In the genomic region with DNA sequence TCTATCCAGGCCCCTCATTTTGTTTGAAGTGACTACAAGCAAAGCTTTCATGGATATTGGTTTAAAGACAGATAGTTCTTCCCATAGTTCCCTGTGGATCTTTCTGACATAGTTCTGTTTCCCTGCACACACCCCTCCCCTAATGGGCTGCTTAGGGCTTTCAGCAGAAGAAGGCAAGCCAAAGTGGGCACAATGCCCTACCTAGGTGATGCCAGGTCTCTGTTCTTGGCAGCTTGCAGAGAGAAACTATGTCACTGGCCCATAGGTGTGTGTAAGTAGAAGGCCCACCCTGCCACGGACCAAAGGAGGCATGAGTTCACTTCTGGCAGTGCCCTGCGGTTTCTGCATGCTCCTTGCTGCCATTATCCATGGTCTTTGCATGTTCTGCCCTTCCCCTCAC, we compare ENCODE assay signal across 12 mouse cellular contexts.
DNase-seq lines count a peak whose midpoint lies in the region; ATAC-seq lines count a peak whose summit lies in the region.
"Had no signal": no experiment of that assay in that cellular context is flagged by ENCODE, and none has a peak within 500 bp of the region (broad histone marks: within the 10 kb centered on the region; RNA-seq: fewer than 3 reads in every experiment).

No protein-coding gene starts in this region.

- 86% methylated on average over 2 of the region's 2 CpGs for WGBS in forebrain, embryonic 15.5 days
- WGBS in forebrain, embryonic 10.5 days: 80% methylated on average over 2 of the region's 2 CpGs
- WGBS in hindbrain, embryonic 14.5 days: 88% methylated on average over 2 of the region's 2 CpGs
- 87% methylated on average over 2 of the region's 2 CpGs for WGBS in hindbrain, embryonic 10.5 days

- H3K27me3 ChIP-seq in forebrain, embryonic 15.5 days: no peaks in the 10 kb centered on the region
- H3K27me3 ChIP-seq in forebrain, embryonic 10.5 days (ENCODE audit: poor library complexity, severe bottlenecking): peaks cover 18% of the 10 kb centered on the region
- no peaks in the 10 kb centered on the region for H3K27me3 ChIP-seq in hindbrain, embryonic 14.5 days (ENCODE audit: control insufficient read depth, insufficient read depth, low read length)
- peaks cover 12% of the 10 kb centered on the region for H3K27me3 ChIP-seq in hindbrain, embryonic 10.5 days (ENCODE audit: insufficient read depth, poor library complexity, severe bottlenecking)
- H3K27me3 ChIP-seq: intestine, embryonic 15.5 days had no signal

- 0 out of 2 replicates have a peak overlapping the region, but pooled peaks have one; percentile 7 for H3K4me2 ChIP-seq in forebrain, embryonic 15.5 days (replicated peaks)
- peak overlapping the region; percentile 65 for H3K4me2 ChIP-seq in hindbrain, embryonic 14.5 days (replicated peaks)
- H3K4me2 ChIP-seq: intestine, embryonic 15.5 days had no signal

- DNase-seq in forebrain, embryonic 10.5 days (ENCODE audit: extremely low spot score, low spot score): no peak
- no peak for DNase-seq in hindbrain, embryonic 14.5 days (ENCODE audit: low spot score)
- DNase-seq in hindbrain, embryonic 10.5 days (ENCODE audit: low spot score): no peak
- DNase-seq in cerebellum, adult 11-12 months: peak; percentile 92
- DNase-seq in cerebellum, postnatal 36 days: peak; percentile 89 to 90
- no peak for DNase-seq in urinary bladder, postnatal 36 days (ENCODE audit: low spot score in 2 of 2)
- DNase-seq in right cerebral cortex, postnatal 25 days: no peak
- DNase-seq: lung, postnatal 14 days had no signal

- H3K4me3 ChIP-seq in forebrain, embryonic 15.5 days: no peak overlapping the region
- no peak overlapping the region for H3K4me3 ChIP-seq in forebrain, embryonic 10.5 days
- H3K4me3 ChIP-seq in hindbrain, embryonic 14.5 days (replicated peaks; ENCODE audit: low read length): no peak overlapping the region
- no peak overlapping the region for H3K4me3 ChIP-seq in hindbrain, embryonic 10.5 days
- H3K4me3 ChIP-seq: intestine, embryonic 15.5 days; limb, embryonic 10.5 days had no signal

- no peak overlapping the region for H3K9ac ChIP-seq in forebrain, embryonic 15.5 days (replicated peaks)
- H3K9ac ChIP-seq in hindbrain, embryonic 14.5 days: no peak overlapping the region
- H3K9ac ChIP-seq: intestine, embryonic 15.5 days; liver, embryonic 14.5 days had no signal

- H3K27ac ChIP-seq in forebrain, embryonic 15.5 days (replicated peaks): no peak overlapping the region
- H3K27ac ChIP-seq in forebrain, embryonic 10.5 days: no peak overlapping the region
- no peak overlapping the region for H3K27ac ChIP-seq in hindbrain, embryonic 14.5 days
- no peak overlapping the region for H3K27ac ChIP-seq in hindbrain, embryonic 10.5 days
- H3K27ac ChIP-seq: intestine, embryonic 15.5 days; limb, embryonic 10.5 days; liver, embryonic 14.5 days had no signal

- H3K9me3 ChIP-seq in forebrain, embryonic 15.5 days: no peaks in the 10 kb centered on the region
- H3K9me3 ChIP-seq in forebrain, embryonic 10.5 days: no peaks in the 10 kb centered on the region
- H3K9me3 ChIP-seq in hindbrain, embryonic 14.5 days (ENCODE audit: control insufficient read depth, low read length): no peaks in the 10 kb centered on the region
- H3K9me3 ChIP-seq in hindbrain, embryonic 10.5 days: no peaks in the 10 kb centered on the region
- H3K9me3 ChIP-seq: intestine, embryonic 15.5 days; limb, embryonic 10.5 days had no signal

- no peak for ATAC-seq in forebrain, embryonic 15.5 days (replicated peaks)
- ATAC-seq in hindbrain, embryonic 14.5 days (ENCODE audit: low FRiP score): no peak
- ATAC-seq: intestine, embryonic 15.5 days had no signal

- H3K4me1 ChIP-seq in forebrain, embryonic 15.5 days: peaks cover 51% of the 10 kb centered on the region
- peaks cover 29% of the 10 kb centered on the region for H3K4me1 ChIP-seq in forebrain, embryonic 10.5 days
- peaks cover 43% of the 10 kb centered on the region for H3K4me1 ChIP-seq in hindbrain, embryonic 14.5 days (replicated peaks; ENCODE audit: control insufficient read depth, insufficient read depth, low read length)
- H3K4me1 ChIP-seq in hindbrain, embryonic 10.5 days (replicated peaks): peaks cover 35% of the 10 kb centered on the region

- no peaks in the 10 kb centered on the region for H3K36me3 ChIP-seq in forebrain, embryonic 15.5 days
- H3K36me3 ChIP-seq in forebrain, embryonic 10.5 days (replicated peaks): no peaks in the 10 kb centered on the region
- no peaks in the 10 kb centered on the region for H3K36me3 ChIP-seq in hindbrain, embryonic 14.5 days (replicated peaks; ENCODE audit: control insufficient read depth, insufficient read depth)
- no peaks in the 10 kb centered on the region for H3K36me3 ChIP-seq in hindbrain, embryonic 10.5 days
- H3K36me3 ChIP-seq: intestine, embryonic 15.5 days; limb, embryonic 10.5 days had no signal

Comparison
In these comparisons a context has a peak if more than half of its experiments do, and no peak if none do; other contexts are left out.
1. DNase-seq: peak in cerebellum, adult 11-12 months (single experiment) and cerebellum, postnatal 36 days (2 of 2); none in forebrain, embryonic 10.5 days (single experiment), hindbrain, embryonic 14.5 days (single experiment), hindbrain, embryonic 10.5 days (single experiment), urinary bladder, postnatal 36 days (0 of 2) and right cerebral cortex, postnatal 25 days (single experiment).